Mouse (Mus musculus) kidney, embryonic 15.5 days (tissue): ENCODE measurements around the gene Itpr2. TPM values are rescaled to one million over a fixed set of nuclear protein-coding genes. Genes with fewer than 3 reads are reported as not detected.

Source experiments
- ATAC-seq: fragments of 200-750 bp; cut with Nextera tagmentation; replicated peaks from 2 replicates; pipeline ENCODE4 v1.8.0; 2017; ENCODE audit warnings: moderate TSS enrichment; ENCODE audit not compliant: low FRiP score
- H3K27ac ChIP-seq: fragments of 300-500 bp; sonication (generic); 2 replicates; pipeline ENCODE4 v1.5.1; 2015; ENCODE audit warnings: mild to moderate bottlenecking, inconsistent platforms
- H3K27me3 ChIP-seq: fragments of 300-500 bp; sonication (generic); 2 replicates; pipeline ENCODE4 v1.6.1; 2015; ENCODE audit warnings: inconsistent platforms
- H3K36me3 ChIP-seq: fragments of 300-500 bp; sonication (generic); 2 replicates; pipeline ENCODE4 v1.6.1; 2015; ENCODE audit warnings: inconsistent platforms
- H3K4me1 ChIP-seq: fragments of 300-500 bp; sonication (generic); 2 replicates; pipeline ENCODE4 v1.6.1; 2015; ENCODE audit warnings: inconsistent platforms
- H3K4me2 ChIP-seq: fragments of 300-500 bp; sonication (generic); 2 replicates; pipeline ENCODE4 v1.6.1; 2015; ENCODE audit warnings: moderate library complexity, mild to moderate bottlenecking, inconsistent platforms
- H3K4me3 ChIP-seq: fragments of 300-500 bp; sonication (generic); replicated peaks from 2 replicates; pipeline ENCODE4 v1.5.1; 2015; ENCODE audit warnings: mild to moderate bottlenecking, inconsistent platforms
- H3K9ac ChIP-seq: fragments of 300-500 bp; sonication (generic); 2 replicates; pipeline ENCODE4 v1.6.1; 2015; ENCODE audit warnings: mild to moderate bottlenecking, inconsistent platforms
- H3K9me3 ChIP-seq: fragments of 300-500 bp; sonication (generic); replicated peaks from 2 replicates; pipeline ENCODE4 v1.6.1; 2016; ENCODE audit warnings: inconsistent platforms
- WGBS: fragments of 180-500 bp; shearing (Covaris S2); methylation state at CpG from one replicate; pipeline ENCODE4 v1.1.7; 2015; ENCODE audit warnings: mixed read lengths; 5-methylcytosine and 5-hydroxymethylcytosine counted together
- polyA plus RNA-seq: library from polyadenylated mRNA; unstranded; fragments of >200 nt; fragmentation: Nextera tagmentation; extraction: Ambion mirVana; gene quantifications from 2 replicates; pipeline ENCODE4 v1.2.1, GENCODE M21; 2015

Itpr2 gene
- polyA plus RNA-seq, 1 experiment from 2014 or later, result 15.0 TPM

GRCm38 (mm10) chr6:146315153-146315552 is 186.9 kb downstream of the Itpr2 start:
- no peak overlapping the region for H3K4me3 ChIP-seq
- 0 out of 2 replicates have a peak, but pooled peaks cover 6% of the 10 kb centered on the region for H3K4me1 ChIP-seq
- no peak overlapping the region for H3K4me2 ChIP-seq
- no peaks in the 10 kb centered on the region for H3K36me3 ChIP-seq
- no peaks in the 10 kb centered on the region for H3K27me3 ChIP-seq
- WGBS, result 91% methylated on average over 8 of the region's 8 CpGs
- no peaks in the 10 kb centered on the region for H3K9me3 ChIP-seq
- no peak for ATAC-seq
- H3K27ac ChIP-seq, result no peak overlapping the region
- no peak overlapping the region for H3K9ac ChIP-seq

GRCm38 (mm10) chr6:146314304-146314703 is 187.7 kb downstream of the Itpr2 start:
- no peaks in the 10 kb centered on the region for H3K9me3 ChIP-seq
- no peak overlapping the region for H3K27ac ChIP-seq
- H3K27me3 ChIP-seq, result no peaks in the 10 kb centered on the region
- H3K9ac ChIP-seq, result no peak overlapping the region
- no peak for ATAC-seq
- no peak overlapping the region for H3K4me2 ChIP-seq
- no peak overlapping the region for H3K4me3 ChIP-seq
- 92% methylated on average over 5 of the region's 5 CpGs for WGBS
- peaks cover 11% of the 10 kb centered on the region for H3K4me1 ChIP-seq
- H3K36me3 ChIP-seq, result no peaks in the 10 kb centered on the region

- Histone ChIP-seq H3K4me3 (no peak overlapping the region), H3K27me3 (no peaks in the 10 kb centered on the region), H3K4me2 (no peak overlapping the region), H3K9ac (no peak overlapping the region), H3K9me3 (no peaks in the 10 kb centered on the region), H3K36me3 (no peaks in the 10 kb centered on the region), H3K4me1 (peaks cover 12% of the 10 kb centered on the region), H3K27ac (no peak overlapping the region)
- WGBS, result 91% methylated on average over 4 of the region's 4 CpGs
- no peak for ATAC-seq
These were observed 188.6 kb downstream of the Itpr2 start for GRCm38 (mm10) chr6:146313396-146313795.

- no peak overlapping the region for H3K27ac ChIP-seq
- H3K36me3 ChIP-seq, result no peaks in the 10 kb centered on the region
- H3K27me3 ChIP-seq, result no peaks in the 10 kb centered on the region
- H3K4me2 ChIP-seq, result no peak overlapping the region
- H3K4me3 ChIP-seq, result no peak overlapping the region
- 35% methylated on average over 2 of the region's 2 CpGs for WGBS
- H3K9me3 ChIP-seq, result no peaks in the 10 kb centered on the region
- peaks cover 8% of the 10 kb centered on the region for H3K4me1 ChIP-seq
- no peak overlapping the region for H3K9ac ChIP-seq
- ATAC-seq, result peak; percentile 75
These were observed 191.8 kb downstream of the Itpr2 start for GRCm38 (mm10) chr6:146310210-146310609.

- no peak overlapping the region for H3K4me2 ChIP-seq
- no peak overlapping the region for H3K4me3 ChIP-seq
- H3K9ac ChIP-seq, result no peak overlapping the region
- H3K4me1 ChIP-seq, result peaks cover 8% of the 10 kb centered on the region
- peak overlapping the region; percentile 68; the same call in 1 of the 2 replicates for H3K27ac ChIP-seq
- no peak for ATAC-seq
- H3K9me3 ChIP-seq, result no peaks in the 10 kb centered on the region
- no peaks in the 10 kb centered on the region for H3K27me3 ChIP-seq
- H3K36me3 ChIP-seq, result no peaks in the 10 kb centered on the region
- WGBS, result 67% methylated on average over 1 of the region's 1 CpGs
These were observed 192.7 kb downstream of the Itpr2 start for GRCm38 (mm10) chr6:146309335-146309734.

- 79% methylated on average over 3 of the region's 3 CpGs for WGBS
- Histone ChIP-seq H3K9me3 (no peaks in the 10 kb centered on the region), H3K27ac (no peak overlapping the region), H3K4me1 (peaks cover 20% of the 10 kb centered on the region), H3K27me3 (no peaks in the 10 kb centered on the region), H3K36me3 (no peaks in the 10 kb centered on the region), H3K4me2 (no peak overlapping the region), H3K9ac (no peak overlapping the region), H3K4me3 (no peak overlapping the region)
- ATAC-seq, result no peak
These were observed 196.0 kb downstream of the Itpr2 start for GRCm38 (mm10) chr6:146305995-146306394.

GRCm38 (mm10) chr6:146304088-146304487 is 197.9 kb downstream of the Itpr2 start:
- Histone ChIP-seq H3K9ac (no peak overlapping the region), H3K27ac (no peak overlapping the region), H3K4me1 (peaks cover 17% of the 10 kb centered on the region), H3K4me2 (no peak overlapping the region), H3K36me3 (no peaks in the 10 kb centered on the region), H3K9me3 (no peaks in the 10 kb centered on the region), H3K4me3 (no peak overlapping the region), H3K27me3 (no peaks in the 10 kb centered on the region)
- ATAC-seq, result peak; percentile 79
- WGBS, result 67% methylated on average over 11 of the region's 11 CpGs

GRCm38 (mm10) chr6:146303336-146303735 is 198.7 kb downstream of the Itpr2 start:
- Histone ChIP-seq H3K9me3 (no peaks in the 10 kb centered on the region), H3K4me3 (no peak overlapping the region), H3K36me3 (no peaks in the 10 kb centered on the region), H3K27me3 (no peaks in the 10 kb centered on the region), H3K4me1 (peaks cover 17% of the 10 kb centered on the region), H3K27ac (no peak overlapping the region), H3K4me2 (no peak overlapping the region), H3K9ac (no peak overlapping the region)
- ATAC-seq, result 0 out of 2 replicates have a peak, but pooled peaks have one; percentile 5
- 74% methylated on average over 2 of the region's 2 CpGs for WGBS

- Histone ChIP-seq H3K4me1 (peaks cover 17% of the 10 kb centered on the region), H3K4me3 (no peak overlapping the region), H3K9ac (no peak overlapping the region), H3K27ac (no peak overlapping the region), H3K9me3 (no peaks in the 10 kb centered on the region), H3K36me3 (no peaks in the 10 kb centered on the region), H3K4me2 (no peak overlapping the region), H3K27me3 (no peaks in the 10 kb centered on the region)
- WGBS, result 65% methylated on average over 8 of the region's 8 CpGs
- 0 out of 2 replicates have a peak, but pooled peaks have one; percentile 22 for ATAC-seq
These were observed 199.4 kb downstream of the Itpr2 start for GRCm38 (mm10) chr6:146302574-146303130.

GRCm38 (mm10) chr6:146302101-146302500 is 199.9 kb downstream of the Itpr2 start:
- Histone ChIP-seq H3K4me3 (no peak overlapping the region), H3K9me3 (no peaks in the 10 kb centered on the region), H3K4me2 (no peak overlapping the region), H3K27ac (no peak overlapping the region), H3K4me1 (peaks cover 17% of the 10 kb centered on the region), H3K9ac (no peak overlapping the region), H3K27me3 (no peaks in the 10 kb centered on the region), H3K36me3 (no peaks in the 10 kb centered on the region)
- WGBS, result 50% methylated on average over 3 of the region's 3 CpGs
- ATAC-seq, result no peak

GRCm38 (mm10) chr6:146300961-146301360 is 201.1 kb downstream of the Itpr2 start:
- H3K9ac ChIP-seq, result no peak overlapping the region
- H3K27ac ChIP-seq, result no peak overlapping the region
- H3K9me3 ChIP-seq, result no peaks in the 10 kb centered on the region
- peaks cover 17% of the 10 kb centered on the region for H3K4me1 ChIP-seq
- H3K4me3 ChIP-seq, result no peak overlapping the region
- H3K4me2 ChIP-seq, result no peak overlapping the region
- H3K27me3 ChIP-seq, result no peaks in the 10 kb centered on the region
- no peaks in the 10 kb centered on the region for H3K36me3 ChIP-seq
- peak; percentile 59 for ATAC-seq

GRCm38 (mm10) chr6:146298712-146299111 is 203.3 kb downstream of the Itpr2 start:
- Histone ChIP-seq H3K4me1 (peaks cover 13% of the 10 kb centered on the region), H3K27me3 (no peaks in the 10 kb centered on the region), H3K4me3 (no peak overlapping the region), H3K9me3 (no peaks in the 10 kb centered on the region), H3K27ac (no peak overlapping the region), H3K36me3 (no peaks in the 10 kb centered on the region), H3K9ac (no peak overlapping the region), H3K4me2 (no peak overlapping the region)
- no peak for ATAC-seq

GRCm38 (mm10) chr6:146291036-146291435 is 211.0 kb downstream of the Itpr2 start:
- 90% methylated on average over 10 of the region's 10 CpGs for WGBS
- Histone ChIP-seq H3K27ac (no peak overlapping the region), H3K9ac (no peak overlapping the region), H3K4me1 (no peaks in the 10 kb centered on the region), H3K9me3 (no peaks in the 10 kb centered on the region), H3K4me2 (no peak overlapping the region), H3K4me3 (no peak overlapping the region), H3K36me3 (no peaks in the 10 kb centered on the region), H3K27me3 (no peaks in the 10 kb centered on the region)
- ATAC-seq, result no peak
